Mouse (Mus musculus): ENCODE measurements around the gene Gm10647.
A peak's percentile ranks its signal among the peaks of the same experiment; 100 is the strongest.
"Not testable (repeated sequence)": the region's sequence is repeated elsewhere in the genome, so short reads cannot be mapped to it uniquely, and the experiment has no call there.

Gene Gm10647

DNA sequence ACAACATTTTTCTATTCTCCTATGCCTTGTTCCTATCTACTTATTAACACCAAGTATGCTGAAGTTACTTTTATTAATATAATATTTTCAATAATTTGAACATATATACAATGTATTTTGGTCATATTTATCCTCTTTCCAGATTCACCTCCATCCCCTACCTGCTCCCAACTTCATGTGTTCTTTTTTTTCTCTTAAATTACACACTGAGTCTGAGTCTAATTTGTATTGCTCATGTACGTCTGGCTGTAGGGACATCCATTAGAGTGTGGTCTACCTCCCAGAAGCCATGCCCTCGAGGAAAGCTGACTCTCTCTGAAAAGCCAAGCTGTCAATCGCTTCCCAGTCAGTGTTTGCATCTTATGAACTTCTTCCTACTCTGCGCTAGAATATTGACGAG lies at the start of gene Gm10647:
TSS of gene Gm10647 (plus strand) at position 301 of the 400 bp plus-strand sequence.
- no peak for DNase-seq (ENCODE audit: low spot score)

DNA sequence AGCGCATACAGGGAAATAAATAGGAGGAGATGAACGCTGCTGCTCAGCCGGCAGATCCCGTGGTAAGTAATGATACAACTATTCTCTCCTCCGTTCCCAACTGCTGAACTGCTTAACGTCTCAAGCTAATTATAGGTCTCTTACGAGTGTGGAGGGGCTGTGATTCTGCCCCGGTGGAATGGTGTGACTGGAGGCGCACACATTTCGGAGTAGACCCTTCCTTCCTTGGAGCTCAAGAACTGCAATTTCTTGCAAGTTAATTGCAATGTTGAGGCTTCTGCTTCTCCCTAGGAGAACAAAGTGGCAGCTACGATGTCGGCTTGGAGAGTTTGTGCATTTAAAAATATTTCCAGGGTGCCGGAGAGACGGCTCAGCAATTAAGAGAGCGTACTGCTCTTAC lies 48.4 kb upstream of the Gm10647 start:
- no peak for DNase-seq (ENCODE audit: low spot score)

DNA sequence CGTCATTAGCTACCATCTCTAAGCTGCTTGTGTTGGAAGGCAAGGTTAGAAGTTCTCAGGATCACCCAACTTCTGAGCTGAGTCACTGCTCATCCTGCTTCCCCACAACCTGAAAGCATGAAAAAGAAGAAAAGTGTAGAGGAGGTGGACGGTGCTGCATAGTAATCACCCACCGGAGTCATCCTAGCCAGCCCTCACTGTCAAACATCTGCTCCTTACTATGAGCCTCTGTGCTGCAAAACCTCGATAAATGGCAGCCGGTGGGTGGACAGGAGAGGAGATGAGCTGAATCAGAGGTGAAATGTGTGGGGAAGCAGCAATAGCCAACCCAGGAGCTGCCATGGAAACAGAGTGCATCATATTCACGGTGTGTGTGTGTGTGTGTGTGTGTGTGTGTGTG lies 44.0 kb upstream of the Gm10647 start:
- no peak for DNase-seq (ENCODE audit: low spot score)

DNA sequence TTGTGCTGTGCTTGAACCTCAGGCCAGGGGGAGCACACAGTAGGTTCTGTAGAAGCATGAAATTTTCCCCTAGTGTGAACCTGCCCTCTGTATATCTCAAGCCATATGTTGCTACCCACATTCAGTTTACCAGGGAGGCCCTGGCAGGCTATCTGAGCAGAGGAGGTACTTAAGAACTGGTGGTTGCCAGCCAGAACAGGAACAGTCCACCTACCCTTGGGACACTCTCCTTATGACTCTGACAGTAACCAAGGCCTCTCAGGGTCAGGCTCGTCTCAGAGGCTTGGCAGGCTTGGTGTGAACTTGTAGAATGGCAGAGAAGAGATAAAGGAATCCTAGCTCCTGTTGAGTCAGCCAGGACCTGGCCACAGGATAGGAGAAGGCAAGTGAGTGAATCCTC lies 35.8 kb upstream of the Gm10647 start:
- DNase-seq (ENCODE audit: low spot score), result no peak

DNA sequence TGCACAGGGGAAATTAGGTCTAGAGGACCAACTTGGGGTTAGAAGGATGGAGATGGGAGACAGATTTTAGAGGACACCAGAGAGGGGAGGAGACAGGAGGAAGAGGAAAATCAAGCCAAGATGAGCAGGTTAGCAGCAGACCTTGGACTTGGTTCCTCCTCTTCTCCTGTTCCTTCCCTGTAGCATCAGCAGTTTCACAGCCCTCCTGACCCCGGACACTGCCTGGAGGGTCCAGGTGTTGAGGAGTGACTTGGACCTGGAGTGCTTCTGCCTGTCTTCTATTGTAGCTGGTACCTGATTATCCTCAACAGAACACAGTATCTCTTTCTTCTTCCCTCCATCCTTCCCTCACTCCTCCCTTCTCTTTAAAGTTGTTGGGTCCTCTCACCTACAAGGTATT lies 28.1 kb upstream of the Gm10647 start:
- DNase-seq (ENCODE audit: low spot score), result no peak

DNA sequence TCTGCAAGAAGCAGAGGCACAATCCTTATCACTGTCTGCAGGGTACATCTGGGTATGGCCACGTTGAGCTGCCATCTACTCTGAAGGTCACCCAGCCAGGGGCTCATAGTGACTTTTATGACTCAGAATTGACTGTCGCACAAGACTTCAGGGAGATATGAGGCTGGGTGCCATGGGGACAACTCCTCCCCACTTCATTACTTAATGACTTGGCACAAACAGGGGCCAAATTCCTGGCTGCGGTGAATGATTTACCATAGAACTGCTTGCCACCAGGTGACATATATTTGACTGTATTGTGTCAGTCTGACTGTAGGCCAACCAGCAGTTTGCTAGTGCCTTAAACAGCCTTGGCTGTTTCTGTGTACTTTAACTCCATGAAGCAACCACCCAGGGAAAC lies 27.6 kb upstream of the Gm10647 start:
- DNase-seq (ENCODE audit: low spot score), result no peak

DNA sequence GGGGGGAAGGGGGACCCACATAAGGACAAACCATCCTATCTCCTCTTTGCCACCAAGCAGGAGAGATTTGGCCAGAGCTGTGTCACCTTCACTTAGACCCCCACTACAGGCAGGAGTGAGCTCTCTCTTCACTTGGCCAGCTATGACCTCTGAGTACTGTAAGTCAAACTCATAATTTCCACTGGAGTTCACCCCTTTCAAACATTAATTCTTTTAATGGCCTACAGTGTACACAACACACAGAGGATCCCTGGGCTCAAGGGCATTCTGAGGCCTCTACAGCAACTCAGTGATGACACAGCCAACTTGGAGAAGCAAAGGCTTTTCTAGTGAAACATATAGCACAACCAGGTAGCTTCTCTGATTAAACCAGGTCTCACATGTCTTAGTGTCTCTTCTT lies 26.1 kb upstream of the Gm10647 start:
- no peak for DNase-seq (ENCODE audit: low spot score)

DNA sequence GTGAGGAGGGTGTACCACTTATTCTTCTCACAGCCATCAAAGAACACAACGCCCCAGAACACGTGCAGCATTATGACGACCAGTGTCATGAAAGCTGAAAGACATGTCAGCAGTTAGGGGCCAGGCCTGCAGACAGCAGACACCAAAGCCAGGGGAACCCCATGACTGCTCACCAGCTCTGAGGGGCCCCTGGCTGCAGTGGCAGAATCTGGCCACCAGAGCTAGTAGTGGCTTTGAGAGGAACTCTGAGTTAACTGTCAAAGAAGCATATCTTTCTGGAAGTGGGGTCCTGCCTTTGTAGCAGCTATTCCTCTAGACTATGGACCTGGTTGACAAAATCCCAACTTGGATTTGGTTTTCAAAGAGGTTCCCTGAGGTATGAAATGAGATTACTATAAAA lies 12.3 kb upstream of the Gm10647 start:
- DNase-seq (ENCODE audit: low spot score), result not testable (repeated sequence)

DNA sequence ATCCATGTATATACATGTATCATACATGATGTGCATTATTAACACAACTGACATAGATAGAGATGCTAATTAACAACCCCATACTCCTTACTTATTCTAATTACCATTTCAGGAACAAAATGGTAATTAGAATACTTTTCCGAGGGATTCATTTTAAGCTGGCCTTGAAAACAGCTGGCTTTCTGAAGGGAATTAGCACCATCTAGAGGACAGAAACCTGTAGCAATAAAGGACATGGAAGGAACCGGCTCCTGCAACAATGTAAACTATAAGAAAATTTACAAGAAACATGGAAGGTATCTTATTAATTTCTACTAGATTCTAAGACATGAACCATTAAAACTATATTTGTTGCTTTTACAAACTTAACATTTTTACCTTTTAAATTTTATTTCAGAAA lies 9.0 kb upstream of the Gm10647 start:
- peak; percentile 69 for DNase-seq (ENCODE audit: low spot score)

DNA sequence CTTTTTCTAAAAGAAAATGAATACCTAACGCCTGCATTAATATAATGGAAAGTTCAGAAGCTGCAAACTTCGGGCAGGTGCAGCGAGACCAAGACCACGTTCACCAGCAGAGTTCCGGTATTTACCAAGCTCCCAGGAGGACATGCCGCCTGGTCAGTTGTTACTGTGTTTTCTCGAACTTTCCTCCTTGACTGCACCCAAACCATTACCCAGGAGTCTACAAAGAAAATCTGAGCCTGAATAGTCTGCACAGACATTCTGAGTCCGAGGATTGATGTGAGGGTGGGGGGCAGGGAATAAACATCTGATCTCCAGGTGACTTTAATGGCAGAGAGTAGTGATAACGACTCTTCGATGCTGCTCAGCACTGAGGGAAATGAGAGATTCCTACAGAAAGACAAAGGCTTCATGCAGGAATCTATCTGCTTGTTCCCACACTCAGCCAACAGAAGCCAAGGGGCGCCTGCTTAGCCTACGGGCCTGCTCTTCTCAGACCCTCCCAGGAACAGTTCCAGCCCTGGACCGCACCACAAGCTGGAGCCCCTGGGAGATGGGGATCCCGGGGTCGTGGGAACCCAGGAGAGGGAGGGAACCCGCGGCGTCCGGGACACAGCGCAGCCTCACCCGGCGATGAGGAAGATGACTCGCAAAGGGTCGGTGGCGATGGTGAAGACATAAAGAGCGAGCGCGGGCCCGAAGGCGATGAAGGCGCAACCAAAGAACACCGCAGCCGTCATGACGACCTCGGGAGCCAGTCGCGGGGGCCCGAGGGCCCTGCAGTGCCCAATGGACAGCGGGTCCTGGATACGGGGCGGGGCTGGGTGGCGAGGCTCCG lies 2.0 kb upstream of the Gm10647 start:
- DNase-seq (ENCODE audit: low spot score), result no peak

DNA sequence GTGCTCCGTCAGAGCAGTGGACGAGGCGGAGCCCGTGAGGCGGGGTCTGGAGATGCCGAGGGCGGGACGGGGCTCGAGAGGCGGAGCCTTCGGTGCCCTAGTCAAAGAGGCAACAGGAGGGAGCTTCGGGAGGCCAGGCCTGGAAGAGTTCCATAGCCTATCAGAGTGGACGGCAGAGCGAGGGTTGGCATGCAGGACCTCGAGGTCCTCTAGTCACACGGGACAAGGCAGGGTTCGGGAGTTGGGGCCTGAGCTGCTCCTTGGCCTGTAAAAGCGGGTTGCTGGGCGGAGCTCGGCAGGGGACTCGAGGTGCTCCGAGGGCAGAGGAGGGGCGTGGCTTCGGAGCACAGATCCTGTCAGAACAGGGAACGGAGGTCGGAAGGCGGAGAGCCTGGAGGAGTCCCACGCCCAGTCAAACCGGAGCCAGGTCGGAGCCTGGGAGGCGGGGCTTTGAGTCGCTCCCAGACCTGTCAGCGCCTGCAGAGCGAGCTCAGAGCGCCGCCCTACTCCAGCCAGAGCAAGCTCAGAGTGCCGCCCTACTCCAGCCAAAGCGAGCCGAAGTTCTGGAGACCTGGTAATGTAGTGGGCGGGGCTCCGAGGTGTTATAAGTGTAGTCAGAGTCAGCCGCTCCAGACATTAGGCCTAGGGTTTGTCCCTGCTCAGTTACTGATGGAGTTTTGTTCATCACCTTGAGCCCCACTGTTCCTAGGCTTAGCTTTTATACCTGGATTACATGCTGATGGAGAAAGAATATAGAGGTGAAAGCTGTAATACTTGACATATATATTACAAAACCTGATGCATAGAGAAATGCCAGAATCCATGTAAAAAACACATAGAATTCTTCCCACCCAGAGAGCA lies 1.1 kb upstream of the Gm10647 start, which contains the start of gene Aph1b:
TSS of gene Aph1b (minus strand) at position 27 of the 861 bp plus-strand sequence.
- peak; percentile 98 for DNase-seq (ENCODE audit: low spot score)

DNA sequence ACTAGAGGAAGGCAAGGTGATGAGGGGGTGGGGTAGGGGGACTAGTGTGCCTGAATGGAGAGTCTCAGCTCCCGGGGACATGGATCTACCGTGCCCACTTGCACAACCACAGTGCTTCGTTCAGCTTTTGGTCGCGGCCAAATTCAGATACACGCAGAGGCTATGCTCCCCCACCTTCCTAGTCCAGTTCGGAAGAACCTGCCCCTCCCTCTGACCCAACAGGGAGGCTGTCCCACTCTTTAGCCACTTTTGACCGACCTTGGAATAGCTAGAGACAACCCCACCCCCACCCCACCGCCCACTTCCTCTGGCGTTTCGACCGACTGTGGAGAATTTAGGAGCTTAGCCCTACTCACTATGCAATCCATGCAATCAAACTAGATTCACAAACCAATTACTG lies 5.1 kb downstream of the Gm10647 start:
- no peak for DNase-seq (ENCODE audit: low spot score)

DNA sequence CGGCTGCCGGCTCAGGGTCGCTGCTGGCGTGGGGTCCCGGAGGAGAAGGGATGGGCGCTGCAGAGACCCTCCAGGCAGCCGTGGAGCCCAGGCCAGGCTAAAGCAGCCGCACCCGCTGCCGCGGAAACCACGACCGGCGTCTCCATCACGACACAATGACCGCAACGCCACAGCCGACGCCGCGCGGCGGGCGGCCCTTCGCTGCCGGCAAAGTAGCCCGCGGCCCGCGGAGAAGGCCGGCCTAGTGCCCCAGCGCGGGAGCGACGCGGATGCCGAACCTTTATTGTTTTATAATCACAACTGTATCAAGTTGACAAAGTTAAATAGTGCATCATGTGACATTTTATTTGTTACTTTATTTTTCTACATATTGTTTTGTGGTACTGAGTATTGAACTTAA lies 9.1 kb downstream of the Gm10647 start:
- DNase-seq (ENCODE audit: low spot score), result not testable (repeated sequence)

DNA sequence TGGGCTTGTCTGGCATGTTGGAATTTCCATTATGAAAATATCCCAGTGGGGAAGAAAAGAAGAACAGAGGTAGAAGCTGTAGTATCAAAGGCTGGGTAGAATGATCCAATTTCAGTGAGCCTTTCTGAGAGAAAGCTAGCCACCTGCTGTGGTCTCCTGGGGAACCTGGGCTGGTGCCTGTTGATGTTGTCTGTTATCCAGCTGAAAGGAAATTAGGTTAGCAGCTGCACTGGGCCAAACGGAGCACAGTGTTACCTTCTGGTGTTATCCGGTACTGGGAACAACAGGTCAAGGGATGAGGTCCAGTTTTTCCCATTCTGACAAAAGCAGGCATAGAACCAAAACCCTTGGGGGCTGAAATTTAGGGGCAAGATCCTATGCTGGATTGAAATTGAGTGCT lies 16.6 kb downstream of the Gm10647 start:
- no peak for DNase-seq (ENCODE audit: low spot score)

DNA sequence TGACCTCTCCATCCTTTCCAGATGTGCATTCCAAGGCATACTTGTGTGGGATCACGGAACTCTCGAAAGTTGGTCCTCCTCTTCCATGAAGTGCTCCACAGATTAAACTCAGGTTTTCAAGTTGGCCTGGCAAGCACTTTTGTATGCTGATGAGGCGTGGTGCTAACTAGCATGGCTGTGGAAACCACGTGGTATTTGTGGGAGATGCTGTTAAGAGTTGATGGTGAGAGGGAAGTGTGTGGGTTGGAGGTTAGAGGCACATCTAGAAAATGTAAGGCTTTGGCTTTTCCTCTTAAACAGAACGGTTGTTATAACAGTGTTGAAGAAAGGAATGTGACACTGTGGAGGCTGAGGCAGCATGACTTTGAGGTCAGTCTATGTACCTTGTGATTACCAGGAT lies 24.2 kb downstream of the Gm10647 start:
- no peak for DNase-seq (ENCODE audit: low spot score)

DNA sequence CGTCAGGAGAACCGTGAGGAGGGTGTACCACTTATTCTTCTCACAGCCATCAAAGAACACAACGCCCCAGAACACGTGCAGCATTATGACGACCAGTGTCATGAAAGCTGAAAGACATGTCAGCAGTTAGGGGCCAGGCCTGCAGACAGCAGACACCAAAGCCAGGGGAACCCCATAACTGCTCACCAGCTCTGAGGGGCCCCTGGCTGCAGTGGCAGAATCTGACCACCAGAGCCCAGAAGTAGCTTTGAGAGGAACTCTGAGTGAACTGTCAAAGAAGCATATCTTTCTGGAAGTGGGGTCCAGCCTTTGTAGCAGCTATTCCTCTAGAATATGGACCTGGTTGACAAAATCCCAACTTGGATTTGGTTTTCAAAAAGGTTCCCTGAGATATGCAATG lies 25.4 kb downstream of the Gm10647 start:
- not testable (repeated sequence) for DNase-seq (ENCODE audit: low spot score)

DNA sequence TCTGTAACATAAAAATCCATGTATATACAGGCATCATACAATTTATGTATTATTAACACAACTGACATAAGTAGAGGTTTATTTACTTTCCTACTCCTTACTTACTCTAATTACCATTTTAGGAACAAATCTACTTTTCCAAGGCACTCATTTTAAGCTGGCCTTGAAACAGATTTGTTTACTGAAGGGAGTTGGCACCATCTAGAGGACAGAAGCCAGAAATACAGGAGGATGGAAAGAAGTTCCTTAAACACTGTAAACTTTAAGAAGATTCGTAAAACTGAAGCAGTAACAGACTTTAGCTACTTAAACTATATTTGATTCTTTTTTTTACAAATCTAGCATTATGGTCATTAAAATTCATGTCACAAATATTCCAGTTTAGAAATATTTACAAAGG lies 29.2 kb downstream of the Gm10647 start:
- DNase-seq (ENCODE audit: low spot score), result peak; percentile 76

DNA sequence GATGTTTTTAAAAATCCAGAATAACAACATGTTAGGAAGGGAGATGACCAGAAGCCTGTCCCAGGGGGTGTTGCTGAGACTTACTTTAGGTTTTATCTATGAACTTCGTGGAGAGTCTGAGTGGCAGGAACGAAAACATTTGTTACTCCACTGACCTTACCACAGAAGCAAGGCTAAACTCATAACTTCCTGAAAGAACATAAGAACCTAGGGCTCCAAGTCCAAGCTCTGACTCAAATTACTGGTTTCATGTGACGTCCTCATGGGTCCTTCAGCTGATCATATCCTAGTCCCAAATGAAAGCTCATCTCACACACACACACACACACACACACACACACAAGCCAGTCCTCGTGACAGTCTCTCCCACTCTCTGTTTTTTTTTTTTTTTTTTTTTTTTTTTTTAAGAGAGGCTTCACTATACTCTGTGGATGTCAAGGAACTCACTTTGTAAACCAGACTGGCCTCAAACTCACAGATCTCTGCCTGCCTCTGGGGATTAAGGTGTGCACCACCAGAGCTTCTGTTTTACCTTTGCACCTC lies 35.6 kb downstream of the Gm10647 start:
- DNase-seq (ENCODE audit: low spot score), result no peak

DNA sequence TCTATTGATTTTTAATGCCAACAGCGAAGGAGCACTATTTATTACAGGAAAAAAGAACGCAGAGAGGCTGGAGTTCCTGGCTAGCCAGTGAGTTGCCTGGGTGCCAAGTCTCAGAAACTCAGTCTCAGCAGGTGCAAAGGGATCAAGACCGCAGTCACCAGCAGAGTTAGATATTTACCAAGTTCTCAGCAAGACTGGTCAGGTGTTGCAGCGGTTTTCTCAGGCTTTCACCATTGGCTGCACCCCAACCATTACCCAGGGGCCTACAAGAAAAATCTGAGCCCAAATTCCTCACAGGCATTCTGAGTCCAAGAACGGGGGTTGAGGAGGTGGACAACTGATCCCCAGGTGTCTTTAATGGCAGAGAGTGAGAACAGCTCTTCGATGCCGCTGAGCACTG lies 37.0 kb downstream of the Gm10647 start:
- no peak for DNase-seq (ENCODE audit: low spot score)

DNA sequence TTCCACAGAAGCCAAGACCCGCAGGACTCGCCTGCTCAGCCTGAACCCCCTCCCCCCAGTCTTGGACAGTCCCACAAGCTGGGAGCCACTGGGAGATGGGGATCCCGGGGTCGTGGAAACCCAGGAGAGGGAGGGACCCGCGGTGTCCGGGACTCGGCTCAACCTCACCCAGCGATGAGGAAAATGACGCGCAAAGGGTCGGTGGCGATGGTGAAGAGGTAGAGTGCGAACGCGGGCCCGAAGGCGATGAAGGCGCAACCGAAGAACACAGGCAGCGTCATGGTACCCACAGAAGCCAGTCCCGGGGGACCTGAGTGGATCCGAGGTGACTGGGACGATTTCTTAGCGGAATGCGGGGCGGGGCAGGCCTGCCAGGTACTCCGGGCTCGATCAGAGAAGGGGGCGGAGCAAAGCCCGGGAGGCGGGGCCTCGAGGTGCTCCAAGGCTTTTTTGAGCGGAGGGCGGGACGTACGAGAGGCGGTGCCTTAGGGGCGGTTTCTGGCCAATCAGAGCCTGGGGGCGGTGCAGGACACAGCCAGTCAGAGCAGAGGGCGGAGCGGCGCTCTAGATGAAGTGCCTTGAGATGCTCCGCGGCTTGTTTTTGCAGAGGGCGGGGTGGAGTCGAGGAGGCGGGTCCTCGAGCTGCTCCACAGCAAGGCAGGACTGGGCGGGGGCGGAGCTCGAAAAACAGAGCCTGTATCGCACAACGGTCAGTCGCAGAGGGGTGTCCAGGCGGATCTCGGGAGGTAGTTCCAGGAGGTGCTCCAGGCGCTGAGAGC lies 37.7 kb downstream of the Gm10647 start, which contains the start of gene Aph1c:
TSS of gene Aph1c (minus strand) at position 409 of the 779 bp plus-strand sequence.
- peak; percentile 99 for DNase-seq (ENCODE audit: low spot score)

DNA sequence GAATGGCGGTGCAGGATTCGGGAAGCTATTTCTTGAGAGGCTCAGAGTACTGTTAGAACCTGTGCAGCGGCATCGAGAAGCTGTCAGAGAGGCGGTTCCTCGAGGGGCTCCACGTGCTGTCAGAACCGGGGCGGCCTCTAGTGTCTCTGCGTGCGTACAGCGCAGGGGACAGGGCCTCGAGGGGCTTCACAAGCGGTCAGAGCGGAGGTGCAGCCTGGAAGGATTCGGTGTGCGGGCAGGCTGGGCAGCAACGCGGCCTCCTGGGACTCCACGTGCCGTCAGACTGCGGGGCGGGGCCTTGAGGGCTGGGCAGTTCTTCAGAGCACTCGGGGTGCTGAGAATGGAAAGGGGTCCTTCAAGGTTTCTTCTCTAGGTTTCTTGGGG lies 38.2 kb downstream of the Gm10647 start:
- peak; percentile 72 for DNase-seq (ENCODE audit: low spot score)

DNA sequence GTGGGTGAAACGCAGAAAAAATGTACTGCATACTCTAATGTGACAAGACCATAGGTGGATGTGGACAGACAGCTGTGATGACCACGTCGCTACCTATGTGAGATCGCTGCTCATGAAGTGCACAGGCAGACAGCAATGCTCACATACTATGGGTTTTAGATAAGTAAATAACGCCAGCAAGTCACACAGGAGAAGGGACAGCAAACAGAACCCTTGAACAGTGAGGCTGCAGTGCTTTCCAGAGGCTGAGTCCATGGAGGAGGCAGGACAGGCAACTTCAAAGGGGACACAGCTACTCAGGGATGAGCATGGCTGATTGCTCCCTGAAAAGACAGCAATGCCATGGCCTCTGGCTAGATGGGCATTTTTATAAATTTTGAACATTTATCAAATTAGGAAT lies 50.0 kb downstream of the Gm10647 start:
- no peak for DNase-seq (ENCODE audit: low spot score)
